Mouse (Mus musculus) heart, embryonic 16.5 days (tissue): ENCODE results near the gene Krt39. TPM values are rescaled to one million over a fixed set of nuclear protein-coding genes. Genes with fewer than 3 reads are reported as not detected.

Source experiments
- polyA plus RNA-seq: library from polyadenylated mRNA; unstranded; fragments of >200 nt; fragmentation: Nextera tagmentation; extraction: Ambion mirVana; gene quantifications from 2 replicates; pipeline ENCODE4 v1.2.1, GENCODE M21; 2015

The Krt39 gene
- polyA plus RNA-seq, 1 experiment from 2014 or later, result not detected

Other genes starting within 250 kb of the Krt39 start
- gene Krt24, start 236.1 kb downstream of the Krt39 start, polyA plus RNA-seq, result not detected in 2 replicates
- gene Krt25, start 198.4 kb downstream of the Krt39 start, polyA plus RNA-seq, result 0.07 and 0.10 TPM in 2 replicates
- not detected in 2 replicates for gene Krt26, start 183.4 kb downstream of the Krt39 start, polyA plus RNA-seq
- not detected in 2 replicates for gene Krt27, start 170.2 kb downstream of the Krt39 start, polyA plus RNA-seq
- gene Krt28, start 146.4 kb downstream of the Krt39 start, polyA plus RNA-seq, result 0.09 TPM in 1 of 2 replicates, not detected in the other
- 13.2 and 14.1 TPM in 2 replicates for gene Krt10, start 132.0 kb downstream of the Krt39 start, polyA plus RNA-seq
- 0.07 TPM in 1 of 2 replicates, not detected in the other for gene Krt12, start 99.1 kb downstream of the Krt39 start, polyA plus RNA-seq
- 0.54 and 2.5 TPM in 2 replicates for gene Krt20, start 83.2 kb downstream of the Krt39 start, polyA plus RNA-seq
- 0.46 and 0.70 TPM in 2 replicates for gene Krt23, start 28.2 kb downstream of the Krt39 start, polyA plus RNA-seq
- not detected in 2 replicates for gene Krt40, start 21.8 kb upstream of the Krt39 start, polyA plus RNA-seq
- not detected in 2 replicates for gene Krtap3-3, start 29.5 kb upstream of the Krt39 start, polyA plus RNA-seq
- not detected in 2 replicates for gene Krtap3-2, start 35.5 kb upstream of the Krt39 start, polyA plus RNA-seq
- not detected in 2 replicates for gene Gm11939, start 38.1 kb upstream of the Krt39 start, polyA plus RNA-seq
- gene Krtap3-1, start 45.3 kb upstream of the Krt39 start, polyA plus RNA-seq, result not detected in 2 replicates
- not detected in 2 replicates for gene Krtap1-5, start 59.7 kb upstream of the Krt39 start, polyA plus RNA-seq
- not detected in 2 replicates for gene Krtap1-4, start 62.3 kb upstream of the Krt39 start, polyA plus RNA-seq
- gene Krtap1-3, start 70.0 kb upstream of the Krt39 start, polyA plus RNA-seq, result not detected in 2 replicates
- gene Krtap9-3, start 76.8 kb upstream of the Krt39 start, polyA plus RNA-seq, result not detected in 2 replicates
- gene Gm11938, start 82.0 kb upstream of the Krt39 start, polyA plus RNA-seq, result not detected in 2 replicates
- gene Gm11937, start 88.9 kb upstream of the Krt39 start, polyA plus RNA-seq, result not detected in 2 replicates
- gene Krtap2-4, start 93.5 kb upstream of the Krt39 start, polyA plus RNA-seq, result not detected in 2 replicates
- gene Gm11562, start 99.1 kb upstream of the Krt39 start, polyA plus RNA-seq, result not detected in 2 replicates
- gene Krtap4-1, start 106.9 kb upstream of the Krt39 start, polyA plus RNA-seq, result not detected in 2 replicates
- gene Krtap4-2, start 113.7 kb upstream of the Krt39 start, polyA plus RNA-seq, result not detected in 2 replicates
- gene Krtap4-7, start 122.8 kb upstream of the Krt39 start, polyA plus RNA-seq, result not detected in 2 replicates
- gene Gm11555, start 128.9 kb upstream of the Krt39 start, polyA plus RNA-seq, result not detected in 2 replicates
- not detected in 2 replicates for gene Gm11563, start 137.6 kb upstream of the Krt39 start, polyA plus RNA-seq
- not detected in 2 replicates for gene Krtap4-6, start 144.6 kb upstream of the Krt39 start, polyA plus RNA-seq
- gene Gm14190, start 169.4 kb upstream of the Krt39 start, polyA plus RNA-seq, result not detected in 2 replicates
- gene Gm14180, start 213.0 kb upstream of the Krt39 start, polyA plus RNA-seq, result not detected in 2 replicates